Mouse (Mus musculus): ENCODE results near the gene Cd46. TPM values are rescaled to one million over a fixed set of nuclear protein-coding genes. Genes with fewer than 3 reads are reported as not detected.

Cd46 gene
- polyA plus RNA-seq (2017; shearing (Covaris generic)) = 4.0 TPM

DNA sequence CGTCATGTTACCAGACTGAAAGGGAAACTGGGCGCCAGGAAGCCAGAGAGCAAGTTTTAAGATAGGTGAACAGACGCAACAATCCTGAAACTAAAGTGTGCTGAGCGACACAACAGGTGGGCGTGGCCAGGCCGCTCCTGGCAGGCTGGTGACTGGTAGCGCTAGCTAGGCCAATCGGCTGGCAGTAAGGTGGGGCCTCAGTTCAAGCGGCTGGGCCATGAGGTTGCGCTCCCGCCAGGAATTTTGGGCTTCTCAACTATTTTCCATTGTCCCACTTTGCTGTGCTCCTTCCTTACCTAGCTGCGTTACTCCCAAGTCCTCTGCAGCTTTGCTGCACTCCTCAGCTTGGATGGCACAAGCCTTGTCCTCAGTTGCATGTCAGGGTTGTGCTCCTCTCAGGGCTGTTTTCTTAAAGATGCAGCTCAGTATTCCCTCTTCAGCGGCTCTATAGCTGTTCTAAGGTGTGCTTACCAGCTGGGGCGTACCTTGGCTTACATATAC lies at the start of gene Cd46:
Cd46 (minus strand) TSS at position 30 of the 501 bp plus-strand sequence.

DNA sequence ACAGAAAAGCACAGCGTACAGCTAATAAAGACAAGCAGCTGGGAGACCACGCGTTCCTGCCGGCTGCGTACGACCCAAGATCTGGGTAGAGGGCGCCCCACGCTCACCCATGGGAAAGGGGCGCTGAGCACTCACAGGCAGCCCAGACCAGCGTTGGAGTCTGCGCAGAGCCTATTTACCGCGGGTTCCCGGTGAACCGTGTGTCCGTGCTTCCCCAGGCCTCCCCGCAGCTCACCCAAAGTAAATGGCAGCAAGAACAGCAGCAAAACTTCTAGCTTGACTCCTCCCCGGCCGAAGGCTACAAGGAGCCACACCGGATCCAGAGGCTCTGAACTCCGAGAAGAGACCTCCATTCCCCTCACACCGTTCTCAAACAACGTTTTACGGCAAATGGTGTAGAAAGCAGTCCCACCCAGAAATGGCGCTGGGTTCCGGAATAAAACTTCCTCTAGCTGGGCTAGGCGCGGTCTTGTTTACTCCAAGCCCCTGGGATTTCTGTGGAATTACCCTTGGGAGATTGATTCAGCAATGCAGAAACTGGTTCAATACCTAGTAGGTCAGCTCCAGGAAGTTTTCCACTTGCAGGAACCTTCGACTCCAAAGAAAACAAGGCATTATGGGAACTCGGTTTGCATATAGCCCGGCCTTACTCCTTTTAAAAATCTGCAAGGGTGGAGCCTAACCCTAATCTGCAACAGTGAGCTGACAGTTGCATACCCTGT lies 39.1 kb upstream of the Cd46 start, which contains the start of gene Cr1l:
Cr1l (minus strand) TSS at position 634 of the 722 bp plus-strand sequence.

Other genes with a start within 250 kb of the Cd46 start
- gene Cd34, start 153.4 kb downstream of the Cd46 start, polyA plus RNA-seq (2017; shearing (Covaris generic)) = 0.50 TPM
- gene Cr1l, start 39.3 kb upstream of the Cd46 start, polyA plus RNA-seq (2017; shearing (Covaris generic)) = 205 TPM
- gene Cr2, start 84.5 kb upstream of the Cd46 start, polyA plus RNA-seq (2017; shearing (Covaris generic)) = 5.1 TPM